Mouse (Mus musculus): ENCODE data around the gene Olfr427. TPM values are rescaled to one million over a fixed set of nuclear protein-coding genes. Genes with fewer than 3 reads are reported as not detected.

Olfr427 gene
- total RNA-seq, 2 experiments from 2014 or later, result not detected

Other genes starting within 250 kb of the Olfr427 start
- gene Ifi211, start 183.8 kb upstream of the Olfr427 start, total RNA-seq (2014; fragmentation: Nextera tagmentation), result 9.3 and 12.3 TPM in 2 replicates
- 13.2 and 16.0 TPM in 2 replicates for gene Ifi211, start 183.8 kb upstream of the Olfr427 start, total RNA-seq (2017)
- 95.6 and 101 TPM in 2 replicates for gene Mndal, start 154.4 kb upstream of the Olfr427 start, total RNA-seq (2014; fragmentation: Nextera tagmentation)
- 105 and 119 TPM in 2 replicates for gene Mndal, start 154.4 kb upstream of the Olfr427 start, total RNA-seq (2017)
- 58.4 and 73.0 TPM in 2 replicates for gene Ifi203, start 154.2 kb upstream of the Olfr427 start, total RNA-seq (2014; fragmentation: Nextera tagmentation)
- 26.6 and 61.0 TPM in 2 replicates for gene Ifi203, start 154.2 kb upstream of the Olfr427 start, total RNA-seq (2017)
- gene Ifi202b, start 114.1 kb upstream of the Olfr427 start, total RNA-seq (2014; fragmentation: Nextera tagmentation), result not detected in 2 replicates
- not detected in 2 replicates for gene Ifi202b, start 114.1 kb upstream of the Olfr427 start, total RNA-seq (2017)
- not detected in 2 replicates for gene Ifi205, start 65.1 kb upstream of the Olfr427 start, total RNA-seq (2014; fragmentation: Nextera tagmentation)
- gene Ifi205, start 65.1 kb upstream of the Olfr427 start, total RNA-seq (2017), result 0.78 TPM in 1 of 2 replicates, not detected in the other
- gene Olfr433, start 56.2 kb upstream of the Olfr427 start, total RNA-seq (2014; fragmentation: Nextera tagmentation), result 0.41 TPM in 1 of 2 replicates, not detected in the other
- gene Olfr433, start 56.2 kb upstream of the Olfr427 start, total RNA-seq (2017), result not detected in 2 replicates
- gene Olfr432, start 47.7 kb upstream of the Olfr427 start, total RNA-seq (2014; fragmentation: Nextera tagmentation), result not detected in 2 replicates
- not detected in 2 replicates for gene Olfr432, start 47.7 kb upstream of the Olfr427 start, total RNA-seq (2017)
- not detected in 2 replicates for gene Olfr430, start 30.3 kb upstream of the Olfr427 start, total RNA-seq (2014; fragmentation: Nextera tagmentation)
- not detected in 2 replicates for gene Olfr430, start 30.3 kb upstream of the Olfr427 start, total RNA-seq (2017)
- not detected in 2 replicates for gene Olfr429, start 12.6 kb upstream of the Olfr427 start, total RNA-seq (2014; fragmentation: Nextera tagmentation)
- gene Olfr429, start 12.6 kb upstream of the Olfr427 start, total RNA-seq (2017), result not detected in 2 replicates
- not detected in 2 replicates for gene Olfr231, start 24.3 kb downstream of the Olfr427 start, total RNA-seq (2014; fragmentation: Nextera tagmentation)
- gene Olfr231, start 24.3 kb downstream of the Olfr427 start, total RNA-seq (2017), result not detected in 2 replicates
- gene Olfr424, start 34.6 kb downstream of the Olfr427 start, total RNA-seq (2014; fragmentation: Nextera tagmentation), result not detected in 2 replicates
- not detected in 2 replicates for gene Olfr424, start 34.6 kb downstream of the Olfr427 start, total RNA-seq (2017)
- not detected in 2 replicates for gene Olfr420, start 58.7 kb downstream of the Olfr427 start, total RNA-seq (2014; fragmentation: Nextera tagmentation)
- gene Olfr420, start 58.7 kb downstream of the Olfr427 start, total RNA-seq (2017), result not detected in 2 replicates
- gene Spta1, start 75.9 kb downstream of the Olfr427 start, total RNA-seq (2014; fragmentation: Nextera tagmentation), result 0.15 TPM in 1 of 2 replicates, not detected in the other
- 0.34 and 0.72 TPM in 2 replicates for gene Spta1, start 75.9 kb downstream of the Olfr427 start, total RNA-seq (2017)
- gene Olfr419, start 155.2 kb downstream of the Olfr427 start, total RNA-seq (2014; fragmentation: Nextera tagmentation), result not detected in 2 replicates
- gene Olfr419, start 155.2 kb downstream of the Olfr427 start, total RNA-seq (2017), result not detected in 2 replicates
- not detected in 2 replicates for gene Mptx1, start 233.6 kb downstream of the Olfr427 start, total RNA-seq (2014; fragmentation: Nextera tagmentation)
- gene Mptx1, start 233.6 kb downstream of the Olfr427 start, total RNA-seq (2017), result not detected in 2 replicates